Mouse (Mus musculus) ES-Bruce4 (cell line): ENCODE measurements at regions not wholly inside any gene's neighbourhood (a gene's known extent, or its start where the extent isn't known, plus 50 kb on each side); places are given as distances from the start of the nearest gene placed in this dataset.

Source experiments
- H3K27ac ChIP-seq: 2 replicates; pipeline ENCODE4 v1.5.1; 2012; ENCODE audit warnings: low read length, inconsistent platforms; ENCODE audit not compliant: insufficient read depth
- H3K27me3 ChIP-seq: 2 replicates; pipeline ENCODE4 v1.6.1; 2012; ENCODE audit warnings: mild to moderate bottlenecking, low read length, inconsistent platforms; ENCODE audit not compliant: control insufficient read depth, poor library complexity, insufficient read depth, severe bottlenecking
- H3K36me3 ChIP-seq: 2 replicates; pipeline ENCODE4 v1.6.1; 2012; ENCODE audit warnings: inconsistent platforms, mild to moderate bottlenecking, low read length, moderate library complexity; ENCODE audit not compliant: control insufficient read depth, poor library complexity, insufficient read depth, severe bottlenecking
- H3K4me1 ChIP-seq: one replicate; pipeline ENCODE4 v1.8.1; 2011; ENCODE audit warnings: low read length; ENCODE audit not compliant: control insufficient read depth, insufficient read depth
- H3K4me3 ChIP-seq: 2 replicates; pipeline ENCODE4 v1.5.1; 2011; ENCODE audit warnings: low read depth, mild to moderate bottlenecking, low read length
- H3K9ac ChIP-seq: 2 replicates; pipeline ENCODE4 v1.6.1; 2012; ENCODE audit warnings: low read depth, mild to moderate bottlenecking, inconsistent platforms; ENCODE audit not compliant: poor library complexity, severe bottlenecking
- H3K9me3 ChIP-seq: replicated peaks from 2 replicates; pipeline ENCODE4 v1.6.1; 2012; ENCODE audit warnings: mild to moderate bottlenecking, low read length, inconsistent platforms; ENCODE audit not compliant: control insufficient read depth, poor library complexity, insufficient read depth, severe bottlenecking
- CTCF ChIP-seq: IDR thresholded peaks from one replicate; pipeline ENCODE4 v1.8.1; 2011; ENCODE audit warnings: low read depth, low read length
- EP300 ChIP-seq: IDR thresholded peaks from 2 replicates; pipeline ENCODE4 v1.6.1; 2011; ENCODE audit warnings: low read depth, low read length; ENCODE audit not compliant: insufficient read depth
- POLR2A ChIP-seq: IDR thresholded peaks from one replicate; pipeline ENCODE4 v1.8.1; 2011; ENCODE audit warnings: low read length; ENCODE audit not compliant: insufficient read depth

DNA sequence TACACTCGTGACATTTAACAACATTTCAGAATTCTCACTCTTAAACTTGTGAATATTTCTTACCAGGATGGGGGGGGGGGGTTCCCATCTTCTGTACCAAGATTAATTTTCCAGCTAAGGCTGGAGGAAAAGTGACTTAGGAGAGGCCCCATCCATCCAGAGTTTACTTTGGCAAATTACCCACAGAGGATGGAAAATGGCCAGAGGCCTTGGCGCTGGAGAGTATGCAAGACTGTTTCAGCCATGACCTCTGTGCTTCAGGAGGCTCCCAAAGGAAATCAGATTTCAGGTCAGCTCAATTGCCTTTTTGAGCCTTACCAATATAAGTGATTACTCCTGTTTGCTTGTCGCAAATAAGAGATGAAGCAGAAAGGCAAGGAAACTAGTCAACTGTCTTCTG is 143.4 kb upstream of the F930015N05Rik start:
- no peak for TF ChIP-seq CTCF
- TF ChIP-seq EP300: no peak
- no peak for TF ChIP-seq POLR2A
- no peaks in the 10 kb centered on the region for H3K36me3 ChIP-seq

DNA sequence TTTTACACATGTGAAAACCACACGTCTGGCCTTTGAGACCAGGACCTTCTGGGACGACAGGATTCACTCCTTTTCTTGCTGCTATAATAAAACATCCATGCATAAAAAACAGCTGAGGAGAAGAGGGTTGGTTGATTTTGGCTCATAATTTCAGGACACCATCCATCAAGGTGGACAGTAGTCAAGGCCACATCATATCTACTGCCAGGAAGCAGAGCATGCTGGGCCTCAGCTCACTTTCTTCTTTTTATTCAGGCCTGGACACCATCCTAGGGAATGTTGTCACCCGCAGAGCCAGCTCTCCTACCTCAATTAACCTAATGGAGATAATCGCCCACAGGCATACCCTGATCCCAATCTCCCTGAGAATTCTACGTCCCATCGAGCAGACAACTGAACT is 149.6 kb upstream of the F930015N05Rik start:
- Histone ChIP-seq H3K4me1 (no peaks in the 10 kb centered on the region), H3K27me3 (no peaks in the 10 kb centered on the region), H3K9me3 (no peaks in the 10 kb centered on the region), H3K4me3 (no peak overlapping the region), H3K27ac (no peak overlapping the region), H3K9ac (no peak overlapping the region), H3K36me3 (no peaks in the 10 kb centered on the region)
- TF ChIP-seq CTCF (no peak), POLR2A (no peak), EP300 (no peak)

More for the DNA sequence above, 143.4 kb upstream of the F930015N05Rik start:
- H3K9me3 ChIP-seq: no peaks in the 10 kb centered on the region
- no peak overlapping the region for H3K27ac ChIP-seq
- H3K4me3 ChIP-seq: no peak overlapping the region
- H3K4me1 ChIP-seq: no peaks in the 10 kb centered on the region
- no peaks in the 10 kb centered on the region for H3K27me3 ChIP-seq
- no peak overlapping the region for H3K9ac ChIP-seq

DNA sequence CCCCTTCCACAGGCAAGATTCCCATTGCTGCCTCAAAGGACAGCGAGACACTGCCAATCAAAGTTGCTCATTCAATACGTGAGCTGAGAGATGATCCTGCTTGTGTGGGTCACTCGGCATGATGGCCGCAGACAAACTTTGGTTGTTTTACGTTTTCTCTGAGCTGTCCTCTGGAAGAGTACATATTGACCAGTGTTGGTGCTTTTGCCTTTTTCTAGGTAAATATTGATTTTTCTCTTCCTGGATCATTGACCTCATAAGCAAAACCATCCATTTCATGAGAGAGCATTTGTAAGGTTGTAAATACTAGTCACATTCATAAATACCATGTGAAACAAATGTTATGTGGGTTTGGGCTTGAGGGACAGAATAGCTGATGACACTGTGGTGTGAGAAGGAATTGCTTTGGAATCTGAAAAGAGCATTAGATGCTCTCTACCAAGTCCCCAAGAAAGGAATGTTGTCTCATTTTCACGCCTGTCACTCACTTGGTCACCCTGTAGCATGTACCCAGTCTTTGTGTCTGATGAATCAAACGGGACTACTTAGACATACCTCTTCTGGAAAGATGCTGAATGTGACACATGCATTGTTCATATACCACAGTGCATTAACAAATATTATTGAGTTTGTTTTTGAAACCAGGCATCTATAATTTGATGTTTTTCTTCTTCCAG is 150.7 kb upstream of the F930015N05Rik start:
- Histone ChIP-seq H3K36me3 (no peaks in the 10 kb centered on the region), H3K9ac (no peak overlapping the region), H3K4me1 (no peaks in the 10 kb centered on the region), H3K9me3 (no peaks in the 10 kb centered on the region), H3K27ac (no peak overlapping the region), H3K4me3 (no peak overlapping the region), H3K27me3 (no peaks in the 10 kb centered on the region)
- TF ChIP-seq EP300 (no peak), POLR2A (no peak), CTCF (no peak)

DNA sequence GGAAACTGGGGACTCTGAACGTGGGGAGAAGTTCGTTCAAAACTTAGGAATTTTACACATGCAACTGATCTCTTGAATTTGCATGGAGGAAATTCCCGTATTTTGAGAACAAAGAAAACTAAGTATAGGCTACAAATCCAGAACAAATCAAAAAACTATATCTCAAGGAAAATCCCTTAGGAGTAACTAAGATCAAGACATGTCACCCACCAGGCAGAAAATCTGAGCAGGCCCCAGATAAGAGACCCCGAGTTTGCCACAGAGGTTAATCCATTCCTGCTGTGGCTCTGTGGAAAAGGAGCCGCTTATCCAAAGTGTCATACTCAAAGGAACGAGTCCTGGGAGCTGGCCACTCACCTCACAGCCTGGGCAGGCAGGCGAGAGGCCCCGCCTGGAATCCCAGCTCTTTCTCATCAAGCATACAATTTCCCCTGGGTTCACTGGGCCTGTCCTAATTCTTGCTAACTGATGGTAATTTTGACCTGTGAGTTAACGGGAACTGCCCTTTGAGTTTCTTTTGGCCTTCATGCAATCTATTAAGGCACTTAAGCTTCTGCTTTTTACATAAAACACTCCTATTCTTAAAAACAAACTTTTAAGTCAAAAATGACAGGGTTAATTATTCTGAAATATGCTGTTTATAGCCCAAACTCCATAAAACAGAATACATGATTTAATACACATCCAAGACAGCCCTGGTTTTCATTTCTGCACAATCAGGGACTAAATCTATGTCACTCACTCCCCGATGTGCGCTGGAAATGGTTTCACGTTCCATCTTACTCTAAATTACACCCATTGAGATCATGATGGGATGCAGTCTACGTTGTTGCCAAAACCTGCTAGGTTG is 151.5 kb upstream of the F930015N05Rik start:
- Histone ChIP-seq H3K4me1 (no peaks in the 10 kb centered on the region), H3K27ac (no peak overlapping the region), H3K9me3 (no peaks in the 10 kb centered on the region), H3K4me3 (no peak overlapping the region), H3K27me3 (no peaks in the 10 kb centered on the region), H3K9ac (no peak overlapping the region), H3K36me3 (no peaks in the 10 kb centered on the region)
- TF ChIP-seq EP300: no peak
- no peak for TF ChIP-seq POLR2A
- TF ChIP-seq CTCF: no peak

DNA sequence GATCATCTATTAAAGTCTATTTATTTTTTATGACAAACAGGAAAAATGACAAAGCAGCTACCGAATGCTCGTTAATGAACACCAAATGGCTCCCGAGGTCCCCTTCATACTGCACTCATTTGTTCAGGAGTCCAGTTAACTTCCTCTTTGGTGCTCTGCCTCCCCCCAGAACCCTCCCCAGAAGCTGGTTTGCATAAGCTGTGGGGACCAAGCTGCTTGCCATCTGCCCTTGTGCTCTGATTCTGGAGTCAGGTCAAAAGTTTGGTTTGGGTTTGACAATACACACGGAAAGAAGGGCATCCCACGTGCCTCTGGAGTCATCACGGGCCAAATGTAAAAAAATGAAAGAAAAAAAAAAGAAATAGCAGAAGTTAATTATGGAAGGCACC is 152.1 kb upstream of the F930015N05Rik start:
- H3K27ac ChIP-seq: no peak overlapping the region

DNA sequence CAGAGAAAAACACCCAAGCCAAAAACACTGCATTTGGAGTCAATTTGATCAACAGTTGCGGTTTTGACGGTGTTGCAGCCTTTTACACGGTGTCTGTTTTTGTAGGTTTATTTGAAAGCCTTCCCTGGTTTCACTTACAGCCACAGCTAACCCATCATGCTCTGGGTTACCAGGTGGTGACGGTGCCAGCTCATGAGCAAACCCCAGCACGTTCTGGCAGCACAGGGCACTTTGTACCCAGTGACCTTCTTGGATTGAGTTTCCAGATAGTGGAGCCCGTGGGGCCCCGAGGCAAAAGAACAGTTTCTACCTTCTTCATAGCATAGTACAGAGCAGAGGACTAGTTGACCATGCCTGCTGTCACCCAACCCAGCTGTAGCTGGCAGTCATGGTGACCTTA is 152.6 kb upstream of the F930015N05Rik start:
- no peaks in the 10 kb centered on the region for H3K4me1 ChIP-seq
- H3K27ac ChIP-seq: no peak overlapping the region
- H3K4me3 ChIP-seq: no peak overlapping the region
- TF ChIP-seq EP300 (no peak), CTCF (no peak), POLR2A (no peak)
- no peaks in the 10 kb centered on the region for H3K9me3 ChIP-seq
- H3K36me3 ChIP-seq: no peaks in the 10 kb centered on the region
- no peaks in the 10 kb centered on the region for H3K27me3 ChIP-seq
- no peak overlapping the region for H3K9ac ChIP-seq

More for the DNA sequence above, 152.1 kb upstream of the F930015N05Rik start:
- no peaks in the 10 kb centered on the region for H3K27me3 ChIP-seq
- no peaks in the 10 kb centered on the region for H3K9me3 ChIP-seq
- H3K4me1 ChIP-seq: no peaks in the 10 kb centered on the region
- TF ChIP-seq POLR2A: no peak
- TF ChIP-seq EP300: no peak
- no peak for TF ChIP-seq CTCF
- no peak overlapping the region for H3K4me3 ChIP-seq
- H3K36me3 ChIP-seq: no peaks in the 10 kb centered on the region
- no peak overlapping the region for H3K9ac ChIP-seq
